Mouse (Mus musculus) hematopoietic stem cell, adult 5-6 weeks (primary cell): ENCODE measurements around the gene Dmxl2. TPM values are rescaled to one million over a fixed set of nuclear protein-coding genes. Genes with fewer than 3 reads are reported as not detected.

ENCODE experiments used
- ATAC-seq, 2 experiments: fragments of 125-278 bp in 1 of 2; replicated peaks in 1 of 2; 2 replicates each; pipeline ENCODE4 v1.8.0; 2016 to 2017; ENCODE audit warnings: inconsistent platforms in 2 of 2, mild to moderate bottlenecking in 2 of 2, moderate number of reproducible peaks in 2 of 2, low read depth in 1 of 2, moderate TSS enrichment in 1 of 2; ENCODE audit not compliant: low FRiP score in 2 of 2, poor library complexity in 2 of 2, severe bottlenecking in 2 of 2, insufficient read depth in 1 of 2, low TSS enrichment in 1 of 2
- total RNA-seq: library from RNA; stranded (forward); fragments of 172-1452, 232-1000 nt; gene quantifications from 2 replicates; pipeline ENCODE4 v1.2.3, GENCODE M21; 2017

Gene Dmxl2
- total RNA-seq, 1 experiment from 2014 or later, result 9.1 TPM

GRCm38 (mm10) chr9:54515991-54516390, 14.6 kb upstream of the Dmxl2 start:
- no peak for ATAC-seq

- ATAC-seq, result no peak
These were observed 1.4 kb upstream of the Dmxl2 start for GRCm38 (mm10) chr9:54502873-54503272.

- ATAC-seq, result peak; percentile 12 to 33; a peak in 2 of 4 replicates
These were observed 677 bp upstream of the Dmxl2 start for GRCm38 (mm10) chr9:54502111-54502495.

GRCm38 (mm10) chr9:54500832-54501452, 484 bp downstream of the Dmxl2 start:
- peak in 1 of 2 experiments; percentile 36; a peak in 2 of 4 replicates for ATAC-seq

GRCm38 (mm10) chr9:54499791-54500190, 1.6 kb downstream of the Dmxl2 start:
- ATAC-seq, result no peak

GRCm38 (mm10) chr9:54499291-54499690, 2.1 kb downstream of the Dmxl2 start:
- no peak for ATAC-seq

GRCm38 (mm10) chr9:54490431-54490830, 11.0 kb downstream of the Dmxl2 start:
- ATAC-seq, result no peak

GRCm38 (mm10) chr9:54489599-54489998, 11.8 kb downstream of the Dmxl2 start:
- ATAC-seq, result no peak

- ATAC-seq, result no peak
These were observed 16.5 kb downstream of the Dmxl2 start for GRCm38 (mm10) chr9:54484927-54485326.

- ATAC-seq, result no peak
These were observed 18.2 kb downstream of the Dmxl2 start for GRCm38 (mm10) chr9:54483215-54483614.

GRCm38 (mm10) chr9:54482763-54483162, 18.7 kb downstream of the Dmxl2 start:
- no peak for ATAC-seq

- no peak for ATAC-seq
These were observed 22.4 kb downstream of the Dmxl2 start for GRCm38 (mm10) chr9:54479054-54479453.

- no peak for ATAC-seq
These were observed 23.3 kb downstream of the Dmxl2 start for GRCm38 (mm10) chr9:54478117-54478516.

GRCm38 (mm10) chr9:54474546-54474945, 26.9 kb downstream of the Dmxl2 start:
- no peak for ATAC-seq

- peak; percentile 4 to 42; a peak in 1 of 4 replicates for ATAC-seq
These were observed 27.4 kb downstream of the Dmxl2 start for GRCm38 (mm10) chr9:54474031-54474430.

GRCm38 (mm10) chr9:54472784-54473183, 28.6 kb downstream of the Dmxl2 start:
- ATAC-seq, result no peak

- ATAC-seq, result peak in 1 of 2 experiments; percentile 65; a peak in 1 of 4 replicates
These were observed 32.1 kb downstream of the Dmxl2 start for GRCm38 (mm10) chr9:54469339-54469738.

- peak; percentile 88 to 96 for ATAC-seq
These were observed 33.9 kb downstream of the Dmxl2 start for GRCm38 (mm10) chr9:54467433-54467933.

GRCm38 (mm10) chr9:54463483-54464054, 37.9 kb downstream of the Dmxl2 start:
- ATAC-seq, result no peak
